Mouse (Mus musculus) lung, adult 2 months (tissue): ENCODE measurements at regions not wholly inside any gene's neighbourhood (a gene's known extent, or its start where the extent isn't known, plus 50 kb on each side); places are given as distances from the start of the nearest gene placed in this dataset.

Experiments used
- CTCF ChIP-seq: fragments of 200-500 bp; IDR thresholded peaks from 2 replicates; pipeline ENCODE4 v1.5.1; 2011; ENCODE audit warnings: mild to moderate bottlenecking, low read length, control low read depth; ENCODE audit not compliant: insufficient read depth
- POLR2A ChIP-seq: fragments of 200-500 bp; IDR thresholded peaks from 2 replicates; pipeline ENCODE4 v1.6.1; 2011; ENCODE audit warnings: low read depth, mild to moderate bottlenecking, control low read depth, low read length, borderline replicate concordance; ENCODE audit errors: extremely low read depth

DNA sequence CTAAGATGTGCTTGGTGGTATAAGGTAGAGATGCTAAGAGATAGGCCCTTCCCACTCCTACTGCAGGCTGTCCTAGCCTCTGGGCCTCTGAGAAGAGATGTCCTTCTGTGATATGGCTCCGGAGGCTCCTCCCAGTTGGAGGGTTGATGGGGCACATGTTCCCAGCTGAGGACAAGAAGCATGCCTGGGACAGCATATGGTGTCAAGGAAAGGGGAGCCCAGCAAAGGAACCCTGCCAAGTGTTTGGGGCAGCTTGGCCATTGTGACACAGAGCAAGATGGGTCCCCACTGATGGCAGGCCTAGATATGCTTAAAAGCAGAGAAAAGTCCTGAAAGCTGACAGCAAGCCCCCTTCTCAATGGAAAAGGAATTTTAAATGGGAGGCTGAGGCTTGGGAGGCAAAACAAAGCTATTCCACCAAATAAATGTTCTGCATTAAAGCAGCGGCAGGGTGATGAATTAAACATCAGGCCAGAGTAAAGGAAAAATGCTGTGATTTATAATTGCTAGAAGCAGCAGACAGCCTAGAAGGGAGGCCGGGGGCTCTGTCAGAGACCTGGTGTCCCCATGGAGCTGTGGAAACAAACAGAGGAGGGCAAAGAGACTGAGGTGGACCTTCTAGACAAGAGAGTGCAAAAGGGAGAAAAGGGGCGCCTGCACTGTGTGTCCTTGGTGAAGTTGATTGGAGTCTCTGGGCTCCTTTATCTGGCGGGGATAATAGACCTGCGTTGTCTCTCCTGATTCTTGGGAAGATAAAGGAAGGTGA is 246.0 kb downstream of the Lrfn2 start:
- no peak for TF ChIP-seq CTCF
- no peak for TF ChIP-seq POLR2A
